Mouse (Mus musculus) urinary bladder, postnatal 36 days (tissue): ENCODE data around the gene Sh3gl1.

Source experiments
- DNase-seq, 2 experiments: peaks; one replicate each; pipeline ENCODE4 v3.0.0; 2022; ENCODE audit warnings: low spot score in 2 of 2, mixed read lengths in 1 of 2

The Sh3gl1 gene

GRCm38 (mm10) chr17:55999794-56000499, 36.5 kb downstream of the Sh3gl1 start:
- DNase-seq, result no peak

GRCm38 (mm10) chr17:55996007-55996406, 40.4 kb downstream of the Sh3gl1 start:
- peak in 1 of 2 experiments; percentile 57 for DNase-seq

DNA sequence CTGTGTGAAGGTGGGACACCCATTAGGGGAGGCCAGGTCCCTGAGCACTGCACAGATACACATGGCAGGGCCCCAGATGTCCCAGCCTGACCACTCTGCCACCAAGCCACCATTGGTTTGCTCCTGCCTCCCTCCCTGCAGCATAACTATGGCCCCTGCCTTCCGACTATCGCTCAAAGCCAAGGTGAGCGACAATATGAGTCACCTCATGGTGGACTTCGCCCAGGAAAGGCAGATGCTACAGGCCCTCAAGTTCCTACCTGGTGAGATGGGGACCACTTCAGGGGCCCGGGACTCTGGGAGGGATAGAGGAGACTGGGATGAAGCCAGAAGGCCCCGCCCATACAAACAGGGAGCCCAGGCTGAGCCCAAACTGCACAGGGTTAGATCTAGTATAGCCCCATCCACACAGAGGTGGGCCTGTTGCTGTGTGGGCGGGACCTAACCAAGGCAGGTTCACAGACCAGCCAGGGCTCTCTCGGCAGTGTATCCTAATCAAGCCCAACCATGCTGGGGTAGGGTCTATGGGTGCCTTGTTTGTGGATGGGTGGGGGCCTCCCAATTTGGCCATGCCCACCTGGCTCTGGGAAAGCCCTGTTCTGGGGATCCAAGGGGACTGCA, 46.0 kb downstream of the Sh3gl1 start:
- no peak for DNase-seq

- DNase-seq, result no peak
Measured at GRCm38 (mm10) chr17:55986030-55986961, 50.1 kb downstream of the Sh3gl1 start, which contains the start of gene Fsd1. Gene Fsd1, plus strand, starts transcription at chr17:55986509.

- DNase-seq, result no peak
Measured at GRCm38 (mm10) chr17:55977301-55977700, 59.1 kb downstream of the Sh3gl1 start.

- DNase-seq, result peak; percentile 68 to 81
Measured at GRCm38 (mm10) chr17:55976255-55976862, 60.1 kb downstream of the Sh3gl1 start.

DNA sequence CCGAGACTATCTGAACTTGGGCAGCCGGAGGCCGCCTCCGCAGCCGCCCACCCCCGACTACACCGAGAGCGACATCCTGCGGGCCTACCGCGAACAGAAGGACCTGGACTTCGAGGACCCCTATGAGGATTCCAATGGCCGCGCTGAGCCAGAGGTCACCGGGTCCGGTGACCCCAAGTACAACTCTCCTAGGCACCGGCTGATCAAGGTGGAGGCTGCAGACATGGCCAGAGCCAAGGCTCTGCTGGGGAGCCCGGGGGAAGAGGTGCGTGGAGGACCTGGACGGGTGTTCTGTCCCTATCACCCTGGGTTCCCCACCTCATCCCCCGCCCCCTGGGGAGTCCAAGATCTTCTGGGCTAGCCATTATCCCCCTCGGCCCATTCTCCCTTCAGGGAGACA, 65.0 kb downstream of the Sh3gl1 start:
- DNase-seq, result no peak

DNA sequence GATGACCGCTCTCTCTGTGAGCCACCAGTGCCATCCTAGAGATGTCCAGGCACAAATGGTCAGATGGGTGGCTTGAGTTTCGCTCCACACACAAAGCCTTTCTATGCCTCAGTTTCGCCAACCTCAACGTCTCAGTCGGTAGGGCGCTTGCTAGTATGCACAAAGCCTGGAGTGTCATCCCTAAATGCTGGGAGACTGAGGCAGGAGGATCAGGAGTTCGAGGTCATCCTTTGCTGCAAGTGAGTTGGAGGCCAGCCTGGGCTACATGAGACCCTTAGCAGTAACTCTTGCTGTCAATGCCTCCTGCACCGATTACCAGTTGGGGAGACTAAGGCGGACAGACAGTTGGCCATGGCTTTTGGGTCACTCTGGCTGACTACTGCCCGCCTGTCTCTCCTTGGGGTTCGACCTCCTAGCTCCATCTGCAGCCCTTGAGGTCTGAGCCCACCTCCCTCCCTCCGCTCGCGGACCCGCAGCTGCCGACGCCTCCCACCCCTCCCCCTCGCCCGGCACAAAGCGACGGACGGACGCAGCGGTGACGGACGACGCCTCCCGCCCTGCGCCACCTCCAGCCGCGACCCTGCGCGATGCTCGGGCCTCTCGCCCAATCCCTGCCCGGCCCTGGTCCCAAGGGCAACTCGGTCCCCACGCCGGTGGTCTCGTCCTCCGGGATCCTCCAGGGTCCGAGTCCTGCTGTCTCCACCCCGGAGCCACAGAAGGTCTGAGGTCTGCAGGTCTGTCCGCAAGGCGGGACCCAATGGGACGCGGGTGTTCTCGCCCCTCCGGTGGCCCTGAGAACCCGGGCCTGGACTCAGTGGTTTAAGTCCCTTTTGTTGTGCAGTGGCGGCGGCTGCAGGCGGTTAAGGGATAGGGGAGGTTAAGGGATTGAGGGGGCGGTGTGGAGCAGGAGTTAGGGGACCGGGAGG, 66.2 kb downstream of the Sh3gl1 start, which contains the start of gene Shd:
TSS of gene Shd (plus strand) at position 502 of the 926 bp plus-strand sequence.
- no peak for DNase-seq

- no peak for DNase-seq
Measured at GRCm38 (mm10) chr17:55969560-55969959, 66.9 kb downstream of the Sh3gl1 start.

DNA sequence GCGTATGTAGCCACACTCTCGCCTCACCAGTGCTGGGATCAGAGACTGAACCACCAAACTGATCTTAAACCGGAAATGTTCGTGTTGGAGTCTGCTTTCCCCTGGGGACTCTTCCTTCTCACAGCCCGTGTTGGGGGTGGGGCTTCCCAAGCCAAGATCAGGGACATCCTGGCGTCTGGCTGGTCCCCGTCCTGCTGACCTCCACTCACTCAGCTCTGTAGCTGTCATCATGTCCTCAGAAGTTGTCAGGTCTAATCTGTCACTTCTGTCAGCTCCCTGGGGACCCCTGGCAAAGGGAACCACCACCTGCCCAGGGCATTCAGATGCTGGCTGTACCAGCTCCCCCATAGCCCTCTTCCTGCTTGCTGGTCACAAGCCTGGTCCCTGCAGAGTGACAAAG, 68.2 kb downstream of the Sh3gl1 start:
- DNase-seq, result no peak

DNA sequence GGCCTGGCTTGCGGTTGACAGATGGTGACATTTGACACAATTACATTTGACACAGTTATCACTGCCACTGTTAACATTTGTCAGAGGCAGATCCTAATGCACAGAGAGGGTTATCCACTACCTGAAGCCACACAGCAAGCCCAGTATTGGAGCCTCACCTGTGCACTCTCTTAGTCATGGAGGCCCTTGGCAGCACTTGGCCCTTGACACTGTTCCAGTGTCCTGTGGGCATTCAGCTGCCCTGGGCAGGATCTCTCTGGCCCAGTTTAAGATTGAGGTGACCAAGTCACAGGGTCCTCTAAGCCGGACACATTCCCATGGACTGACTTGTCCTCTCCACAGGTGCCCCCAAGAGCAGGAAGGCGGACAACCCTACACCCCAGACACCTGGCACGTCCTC, 69.2 kb downstream of the Sh3gl1 start:
- no peak for DNase-seq
